Mouse (Mus musculus) heart, embryonic 14.5 days (tissue): Measurements from ENCODE around the gene Gsap. TPM values are rescaled to one million over a fixed set of nuclear protein-coding genes. Genes with fewer than 3 reads are reported as not detected.

Experiments used
- ATAC-seq: fragments of 200-750 bp; cut with Nextera tagmentation; 2 replicates; pipeline ENCODE4 v1.8.0; 2017; ENCODE audit warnings: low read depth, moderate TSS enrichment; ENCODE audit not compliant: insufficient number of reproducible peaks, insufficient read depth, low FRiP score
- H3K27ac ChIP-seq, 2 experiments: fragments of 200-500 bp in 1 of 2; fragments of 300-500 bp in 1 of 2; sonication (generic) in 1 of 2; replicated peaks in 1 of 2; 2 replicates each; pipeline ENCODE4 v1.5.1; 2012 to 2014; ENCODE audit warnings: low read depth in 2 of 2, low read length in 2 of 2, control low read depth in 1 of 2, mild to moderate bottlenecking in 1 of 2, mixed read lengths in 1 of 2; ENCODE audit not compliant: control insufficient read depth in 1 of 2, insufficient read depth in 1 of 2
- H3K27me3 ChIP-seq: fragments of 300-500 bp; sonication (generic); 2 replicates; pipeline ENCODE4 v1.6.1; 2014; ENCODE audit warnings: mild to moderate bottlenecking, low read length, control low read depth; ENCODE audit not compliant: control insufficient read depth, insufficient read depth
- H3K36me3 ChIP-seq: fragments of 300-500 bp; sonication (generic); 2 replicates; pipeline ENCODE4 v1.6.1; 2014; ENCODE audit warnings: mild to moderate bottlenecking, control low read depth, low read length, mixed read lengths; ENCODE audit not compliant: control insufficient read depth, insufficient read depth
- H3K4me1 ChIP-seq, 2 experiments: fragments of 200-500 bp in 1 of 2; fragments of 300-500 bp in 1 of 2; sonication (generic) in 1 of 2; 2 replicates each; pipeline ENCODE4 v1.6.1; 2012 to 2014; ENCODE audit warnings: low read length in 2 of 2, control low read depth in 1 of 2, mixed read lengths in 1 of 2; ENCODE audit not compliant: control insufficient read depth in 2 of 2, insufficient read depth in 2 of 2
- H3K4me2 ChIP-seq: fragments of 300-500 bp; sonication (generic); 2 replicates; pipeline ENCODE4 v1.6.1; 2014; ENCODE audit warnings: mild to moderate bottlenecking, low read length
- H3K4me3 ChIP-seq, 2 experiments: fragments of 200-500 bp in 1 of 2; fragments of 300-500 bp in 1 of 2; sonication (generic) in 1 of 2; 2 replicates each; pipeline ENCODE4 v1.5.1; 2012 to 2014; ENCODE audit warnings: low read length in 2 of 2, mild to moderate bottlenecking in 2 of 2, control low read depth in 1 of 2, low read depth in 1 of 2, moderate library complexity in 1 of 2; ENCODE audit not compliant: control insufficient read depth in 1 of 2, insufficient read depth in 1 of 2
- H3K9ac ChIP-seq: fragments of 300-500 bp; sonication (generic); 2 replicates; pipeline ENCODE4 v1.6.1; 2014; ENCODE audit warnings: mild to moderate bottlenecking, low read length
- H3K9me3 ChIP-seq: fragments of 300-500 bp; sonication (generic); 2 replicates; pipeline ENCODE4 v1.6.1; 2016; ENCODE audit warnings: low read length, control low read depth; ENCODE audit not compliant: control insufficient read depth
- WGBS: fragments of 180-500 bp; shearing (Covaris S2); extraction: QIAGEN DNeasy Blood & Tissue Kit; methylation state at CpG from one replicate; pipeline ENCODE4 v1.1.7; 2014; 5-methylcytosine and 5-hydroxymethylcytosine counted together
- polyA plus RNA-seq: library from polyadenylated mRNA; unstranded; fragments of >200 nt; fragmentation: Nextera tagmentation; extraction: Ambion mirVana; gene quantifications from 2 replicates; pipeline ENCODE4 v1.2.1, GENCODE M21; 2014

Gsap gene
- polyA plus RNA-seq, 1 experiment from 2014 or later: 2.3 TPM

DNA sequence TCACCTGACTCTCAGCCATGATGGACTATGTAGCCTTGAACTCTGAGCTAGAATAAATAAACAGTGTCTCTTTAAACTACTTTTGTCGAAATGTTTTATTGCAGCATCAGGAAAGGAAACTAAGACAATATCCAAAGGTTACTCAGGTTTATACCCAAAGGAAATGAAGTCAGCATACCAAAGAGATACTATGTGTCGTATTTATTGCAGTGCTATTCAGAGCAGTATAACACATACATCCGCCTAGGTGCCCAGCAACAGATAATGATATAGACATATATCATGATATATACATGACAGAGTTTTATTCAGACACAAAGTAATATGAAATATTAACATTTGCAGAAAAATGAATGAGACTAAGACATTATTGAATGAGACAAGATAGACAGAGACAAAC is 177.3 kb downstream of the Gsap start:
- Histone ChIP-seq H3K9ac (no peak overlapping the region), H3K27me3 (no peaks in the 10 kb centered on the region), H3K27ac (no peak overlapping the region), H3K4me2 (no peak overlapping the region), H3K4me1 (no peaks in the 10 kb centered on the region), H3K36me3 (no peaks in the 10 kb centered on the region), H3K4me3 (no peak overlapping the region), H3K9me3 (no peaks in the 10 kb centered on the region)
- 74% methylated on average over 3 of the region's 3 CpGs for WGBS
- no peak for ATAC-seq

Other genes with a start within 250 kb of the Gsap start
- gene Rsbn1l, start 229.9 kb upstream of the Gsap start, polyA plus RNA-seq: 7.9 and 9.5 TPM in 2 replicates
- 20.0 and 22.5 TPM in 2 replicates for gene Ptpn12, start 130.3 kb upstream of the Gsap start, polyA plus RNA-seq
- gene Fgl2, start 186.4 kb downstream of the Gsap start, polyA plus RNA-seq: 34.7 and 41.9 TPM in 2 replicates
- gene Ccdc146, start 238.4 kb downstream of the Gsap start, polyA plus RNA-seq: 2.7 and 3.0 TPM in 2 replicates
- gene Fam185a, start 238.7 kb downstream of the Gsap start, polyA plus RNA-seq: 9.9 and 11.7 TPM in 2 replicates